Mouse (Mus musculus): ENCODE data around the gene Kcne1. TPM values are rescaled to one million over a fixed set of nuclear protein-coding genes. Genes with fewer than 3 reads are reported as not detected.

Gene Kcne1
- polyA plus RNA-seq, 1 experiment: not detected

- H3K27ac ChIP-seq (ENCODE audit: insufficient read depth, low read length): no peak overlapping the region
- no peak overlapping the region for H3K4me3 ChIP-seq (ENCODE audit: insufficient read depth, low read length)
- no peaks in the 10 kb centered on the region for H3K4me1 ChIP-seq (ENCODE audit: control insufficient read depth, insufficient read depth, low read length)
- no peak for TF ChIP-seq CTCF (IDR thresholded peaks at IDR 0.05; ENCODE audit: borderline replicate concordance, insufficient read depth, low read length)
- TF ChIP-seq POLR2A (IDR thresholded peaks at IDR 0.05; ENCODE audit: low read depth, low read length): no peak
Measured at GRCm38 (mm10) chr16:92319353-92320109, 39.7 kb downstream of the Kcne1 start.

- H3K4me1 ChIP-seq (ENCODE audit: control insufficient read depth, insufficient read depth, low read length): no peaks in the 10 kb centered on the region
- H3K27ac ChIP-seq (ENCODE audit: insufficient read depth, low read length): no peak overlapping the region
- TF ChIP-seq CTCF (IDR thresholded peaks at IDR 0.05; ENCODE audit: borderline replicate concordance, insufficient read depth, low read length): no peak
- TF ChIP-seq POLR2A (IDR thresholded peaks at IDR 0.05; ENCODE audit: low read depth, low read length): no peak
- no peak overlapping the region for H3K4me3 ChIP-seq (ENCODE audit: insufficient read depth, low read length)
Measured at GRCm38 (mm10) chr16:92316049-92316738, 43.1 kb downstream of the Kcne1 start.

GRCm38 (mm10) chr16:92313953-92314741, 45.1 kb downstream of the Kcne1 start:
- Histone ChIP-seq H3K4me3 (ENCODE audit: insufficient read depth, low read length) (no peak overlapping the region), H3K27ac (ENCODE audit: insufficient read depth, low read length) (no peak overlapping the region)
- no peak for TF ChIP-seq POLR2A (IDR thresholded peaks at IDR 0.05; ENCODE audit: low read depth, low read length)
- peak; percentile 84 for TF ChIP-seq CTCF (IDR thresholded peaks at IDR 0.05; ENCODE audit: borderline replicate concordance, insufficient read depth, low read length)

DNA sequence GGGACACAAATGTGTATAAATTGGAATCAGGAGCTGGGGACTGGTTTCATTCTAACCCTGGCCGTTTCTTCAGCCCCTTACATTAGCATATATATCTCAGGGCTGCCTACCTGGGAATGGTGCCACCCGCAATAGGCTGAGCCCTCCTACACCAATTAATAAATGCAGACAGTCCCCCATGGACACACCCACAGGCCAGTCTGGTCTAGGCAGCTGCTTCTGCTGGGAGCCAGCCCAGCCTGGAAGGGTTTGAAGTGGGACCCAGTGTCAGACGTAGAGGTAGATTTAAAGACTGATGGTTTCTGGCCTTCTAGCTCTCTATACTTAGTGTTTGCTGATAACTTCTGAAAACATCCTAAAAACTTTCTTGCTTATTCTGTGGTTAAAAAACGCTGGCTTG, 50.1 kb downstream of the Kcne1 start:
- Histone ChIP-seq H3K4me3 (ENCODE audit: insufficient read depth, low read length) (no peak overlapping the region), H3K4me1 (ENCODE audit: control insufficient read depth, insufficient read depth, low read length) (no peaks in the 10 kb centered on the region), H3K27ac (ENCODE audit: insufficient read depth, low read length) (no peak overlapping the region)
- no peak for TF ChIP-seq POLR2A (IDR thresholded peaks at IDR 0.05; ENCODE audit: low read depth, low read length)

More at GRCm38 (mm10) chr16:92313953-92314741, 45.1 kb downstream of the Kcne1 start:
- no peaks in the 10 kb centered on the region for H3K4me1 ChIP-seq (ENCODE audit: control insufficient read depth, insufficient read depth, low read length)

DNA sequence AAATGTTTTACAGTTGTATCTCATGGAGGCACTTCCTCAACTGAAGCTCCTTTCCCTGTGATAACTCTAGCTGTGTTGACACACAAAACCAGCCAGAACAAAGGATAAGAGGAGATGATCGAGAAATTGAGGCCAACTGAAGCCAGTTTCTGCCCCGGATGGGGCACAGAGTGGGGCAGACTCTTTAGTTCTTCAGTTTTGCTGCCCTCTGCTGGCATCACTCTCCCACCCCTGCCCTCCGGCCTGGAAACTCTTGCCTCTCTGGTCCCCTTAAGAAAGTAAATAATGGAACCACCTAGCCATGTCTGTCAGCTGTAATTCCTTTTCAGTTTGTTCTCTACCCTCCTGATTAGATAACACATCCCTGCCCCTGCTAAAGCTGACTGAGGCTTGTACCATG, 51.3 kb downstream of the Kcne1 start:
- Histone ChIP-seq H3K4me1 (ENCODE audit: control insufficient read depth, insufficient read depth, low read length) (0 out of 2 replicates have a peak, but pooled peaks cover under 1% of the 10 kb centered on the region), H3K4me3 (ENCODE audit: insufficient read depth, low read length) (no peak overlapping the region), H3K27ac (ENCODE audit: insufficient read depth, low read length) (no peak overlapping the region)
- TF ChIP-seq CTCF (IDR thresholded peaks at IDR 0.05; ENCODE audit: borderline replicate concordance, insufficient read depth, low read length) (no peak), POLR2A (IDR thresholded peaks at IDR 0.05; ENCODE audit: low read depth, low read length) (no peak)

GRCm38 (mm10) chr16:92305519-92305918, 53.7 kb downstream of the Kcne1 start:
- no peak overlapping the region for H3K4me3 ChIP-seq (ENCODE audit: insufficient read depth, low read length)
- peaks cover 4% of the 10 kb centered on the region; the same call in 1 of the 2 replicates for H3K4me1 ChIP-seq (ENCODE audit: control insufficient read depth, insufficient read depth, low read length)
- TF ChIP-seq CTCF (IDR thresholded peaks at IDR 0.05; ENCODE audit: borderline replicate concordance, insufficient read depth, low read length) (no peak), POLR2A (IDR thresholded peaks at IDR 0.05; ENCODE audit: low read depth, low read length) (no peak)
- no peak overlapping the region for H3K27ac ChIP-seq (ENCODE audit: insufficient read depth, low read length)

- TF ChIP-seq CTCF (IDR thresholded peaks at IDR 0.05; ENCODE audit: borderline replicate concordance, insufficient read depth, low read length) (no peak), POLR2A (IDR thresholded peaks at IDR 0.05; ENCODE audit: low read depth, low read length) (no peak)
- Histone ChIP-seq H3K4me1 (ENCODE audit: control insufficient read depth, insufficient read depth, low read length) (peaks cover 4% of the 10 kb centered on the region; the same call in 1 of the 2 replicates), H3K27ac (ENCODE audit: insufficient read depth, low read length) (no peak overlapping the region), H3K4me3 (ENCODE audit: insufficient read depth, low read length) (no peak overlapping the region)
Measured at GRCm38 (mm10) chr16:92302506-92302905, 56.8 kb downstream of the Kcne1 start.

- no peak overlapping the region for H3K27ac ChIP-seq (ENCODE audit: insufficient read depth, low read length)
- TF ChIP-seq CTCF (IDR thresholded peaks at IDR 0.05; ENCODE audit: borderline replicate concordance, insufficient read depth, low read length): no peak
- no peak for TF ChIP-seq POLR2A (IDR thresholded peaks at IDR 0.05; ENCODE audit: low read depth, low read length)
- peak overlapping the region; percentile 70 for H3K4me3 ChIP-seq (ENCODE audit: insufficient read depth, low read length)
- H3K4me1 ChIP-seq (ENCODE audit: control insufficient read depth, insufficient read depth, low read length): peaks cover 4% of the 10 kb centered on the region; the same call in 1 of the 2 replicates
Measured at GRCm38 (mm10) chr16:92301989-92302388, 57.3 kb downstream of the Kcne1 start.

GRCm38 (mm10) chr16:92301412-92301806, 57.9 kb downstream of the Kcne1 start:
- Histone ChIP-seq H3K4me3 (ENCODE audit: insufficient read depth, low read length) (peak overlapping the region; percentile 70), H3K4me1 (ENCODE audit: control insufficient read depth, insufficient read depth, low read length) (peaks cover 4% of the 10 kb centered on the region; the same call in 1 of the 2 replicates), H3K27ac (ENCODE audit: insufficient read depth, low read length) (no peak overlapping the region)
- no peak for TF ChIP-seq POLR2A (IDR thresholded peaks at IDR 0.05; ENCODE audit: low read depth, low read length)
- TF ChIP-seq CTCF (IDR thresholded peaks at IDR 0.05; ENCODE audit: borderline replicate concordance, insufficient read depth, low read length): no peak
